Mouse (Mus musculus) brain, embryonic 18.5 days (tissue): Measurements from ENCODE around the gene Map3k3.

Experiments used
- DNase-seq: peaks from one replicate; pipeline ENCODE4 v3.0.0-alpha.2; 2012; ENCODE audit warnings: low read depth, low spot score

Gene Map3k3

DNA sequence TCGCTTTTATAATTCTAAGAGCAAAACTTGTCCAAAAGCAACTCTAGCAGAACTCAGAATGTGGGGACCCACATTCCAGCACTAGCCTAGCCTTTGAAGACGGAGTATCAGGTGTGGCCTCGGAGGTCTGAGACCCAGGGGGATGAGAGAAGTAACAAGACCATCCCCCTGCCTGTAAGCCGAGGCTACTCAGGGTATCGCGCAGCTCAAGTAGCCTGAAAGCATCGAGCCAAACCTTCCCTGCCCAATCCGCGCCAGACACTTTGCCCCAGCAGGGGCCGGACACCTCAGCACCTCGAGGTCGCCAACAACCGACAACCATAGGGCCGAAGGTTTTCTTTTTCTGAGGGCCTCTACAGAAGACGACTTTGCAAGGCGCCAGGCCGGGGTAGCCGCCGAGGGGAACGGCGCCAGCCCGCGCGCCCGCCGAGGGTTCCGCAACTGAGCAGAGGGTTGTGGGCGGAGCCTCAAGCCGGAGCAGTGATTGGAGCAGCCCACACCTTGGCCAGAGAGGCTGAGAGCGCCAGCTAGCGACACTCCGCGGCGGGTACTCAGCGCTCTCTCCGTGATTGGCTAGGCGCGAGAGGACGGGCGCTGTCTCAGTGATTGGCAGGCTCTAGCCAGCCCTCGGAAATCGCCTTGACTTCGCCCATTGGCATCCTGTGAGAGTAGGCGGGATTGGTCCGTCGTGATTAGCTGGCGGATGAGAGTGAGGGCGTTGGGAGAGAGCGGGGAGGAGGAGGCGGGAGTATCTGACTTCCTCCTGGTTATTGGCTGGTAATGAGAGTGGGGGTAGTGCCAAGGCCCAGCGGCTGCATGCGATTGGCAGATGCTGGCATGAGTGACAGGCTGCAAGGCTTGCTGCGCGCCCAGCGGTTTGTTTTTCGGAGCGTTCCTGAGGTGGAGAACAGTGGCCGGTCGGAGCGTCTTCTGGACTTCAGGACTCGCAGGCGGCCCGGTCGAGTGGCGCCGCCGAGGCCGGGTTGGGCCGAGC is at the start of gene Map3k3:
Map3k3 (plus strand) TSS at position 906 of the 994 bp plus-strand sequence.
- DNase-seq = peak; percentile 100

DNA sequence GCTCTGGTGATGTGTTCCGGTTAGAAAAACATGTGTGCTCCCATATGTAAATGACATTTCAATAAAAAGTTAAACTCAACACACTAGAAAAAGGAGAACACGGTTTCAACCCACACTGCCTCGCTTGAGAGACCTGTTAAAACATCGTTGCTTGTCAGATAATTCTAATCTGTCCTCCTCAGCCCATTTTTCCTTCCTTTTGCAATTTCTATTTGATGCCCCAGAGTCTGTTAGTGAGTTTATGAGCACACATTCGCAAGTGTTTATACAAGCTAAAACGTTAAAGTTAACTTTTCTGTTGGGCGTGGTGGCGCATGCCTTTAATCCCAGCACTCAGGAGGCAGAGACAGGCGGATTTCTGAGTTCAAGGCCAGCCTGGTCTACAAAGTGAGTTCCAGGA is 49.4 kb upstream of the Map3k3 start:
- no peak for DNase-seq

DNA sequence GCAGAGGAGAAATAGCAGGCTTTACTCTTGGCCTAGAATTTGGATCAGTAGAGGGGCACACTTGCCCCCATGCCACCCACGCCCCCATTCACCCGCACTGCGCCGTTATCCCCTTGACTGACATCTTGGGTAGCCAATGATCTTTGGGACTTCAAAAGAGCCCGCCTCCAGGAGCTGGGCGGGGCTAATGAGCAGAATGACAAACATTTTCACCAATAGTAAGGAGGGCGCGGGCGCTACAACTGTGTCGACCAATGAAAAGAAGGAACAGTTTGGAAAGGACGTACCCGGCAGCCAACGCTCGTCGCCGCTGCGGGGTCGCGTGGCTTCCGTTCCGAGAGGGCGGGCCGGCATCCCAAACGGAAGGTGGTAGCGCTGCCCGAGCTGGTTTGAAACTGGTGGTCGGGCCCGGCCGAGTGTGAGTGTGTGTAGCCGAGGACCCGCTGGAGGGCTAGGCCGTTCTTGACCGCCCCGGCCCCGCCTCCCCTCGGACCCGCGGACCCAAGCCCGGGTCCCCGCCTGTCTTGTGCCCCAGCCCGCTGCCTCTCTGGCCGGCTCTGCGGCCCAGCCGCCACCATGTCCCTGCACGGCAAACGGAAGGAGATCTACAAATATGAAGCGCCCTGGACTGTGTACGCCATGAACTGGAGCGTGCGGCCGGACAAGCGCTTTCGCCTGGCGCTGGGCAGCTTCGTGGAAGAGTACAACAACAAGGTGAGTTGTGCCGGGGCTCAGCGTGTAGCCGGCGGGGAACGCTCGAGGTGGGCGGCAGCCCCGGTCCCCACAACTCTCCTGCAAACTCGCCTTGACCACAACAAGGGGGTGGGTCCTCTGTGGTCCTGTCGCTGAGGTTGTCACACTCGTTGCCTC is 47.6 kb upstream of the Map3k3 start, which contains the start of gene Dcaf7:
Dcaf7 (plus strand) TSS at position 325 of the 870 bp plus-strand sequence.
- peak; percentile 96 for DNase-seq

DNA sequence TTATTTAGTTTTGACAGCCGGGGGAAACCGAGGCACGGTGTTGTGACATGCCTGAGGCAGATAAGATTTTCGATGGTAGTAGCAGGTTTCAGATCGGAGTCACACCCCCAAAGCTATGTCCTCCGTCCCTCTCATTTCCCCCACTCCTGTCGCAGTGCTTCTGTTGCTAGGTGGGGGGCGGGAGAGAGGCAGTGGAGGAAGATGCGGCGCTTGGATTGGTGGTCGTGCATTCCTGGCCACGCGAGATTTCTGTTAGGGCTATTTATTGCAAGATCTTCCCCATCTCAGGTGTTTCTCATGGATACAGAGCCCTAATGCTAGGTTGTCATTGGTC is 47.0 kb upstream of the Map3k3 start:
- peak; percentile 69 for DNase-seq

DNA sequence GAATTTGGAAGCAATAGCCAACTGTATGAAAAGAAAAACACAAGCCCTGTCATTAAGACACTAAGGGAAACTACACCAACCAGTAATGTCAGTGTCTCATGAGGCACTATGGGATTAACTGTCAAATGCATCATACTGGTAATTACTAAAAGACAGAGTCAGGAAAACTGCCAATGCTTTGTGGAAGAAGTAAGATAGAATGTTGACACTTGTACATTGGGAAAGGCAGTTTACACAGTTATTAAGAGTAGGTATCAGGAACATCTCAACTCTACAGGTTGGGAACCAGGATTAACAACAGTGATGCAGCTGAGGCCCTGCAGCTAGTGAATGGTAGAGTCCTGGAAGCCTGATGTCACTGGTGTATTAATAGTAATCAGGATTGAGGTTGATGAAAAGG is 40.1 kb upstream of the Map3k3 start:
- no peak for DNase-seq

DNA sequence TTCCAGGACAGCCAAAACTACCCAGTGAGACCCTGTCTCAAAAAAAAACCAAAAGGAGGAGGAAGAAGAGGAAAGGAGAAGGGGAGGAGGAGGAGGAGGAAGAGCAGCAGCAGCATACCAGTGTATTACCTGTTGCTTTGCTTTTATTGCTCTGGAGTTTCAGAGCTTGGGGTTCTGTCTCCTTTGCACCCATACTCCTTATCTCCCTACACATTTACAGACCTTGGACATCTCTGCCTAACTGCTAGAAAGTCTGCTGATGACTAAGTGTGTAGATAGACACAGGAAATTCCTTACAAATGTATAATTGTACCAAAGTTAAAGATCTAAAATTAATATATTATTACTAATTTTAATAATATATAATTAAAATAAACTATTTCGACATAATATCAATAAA is 39.2 kb upstream of the Map3k3 start:
- DNase-seq = no peak

DNA sequence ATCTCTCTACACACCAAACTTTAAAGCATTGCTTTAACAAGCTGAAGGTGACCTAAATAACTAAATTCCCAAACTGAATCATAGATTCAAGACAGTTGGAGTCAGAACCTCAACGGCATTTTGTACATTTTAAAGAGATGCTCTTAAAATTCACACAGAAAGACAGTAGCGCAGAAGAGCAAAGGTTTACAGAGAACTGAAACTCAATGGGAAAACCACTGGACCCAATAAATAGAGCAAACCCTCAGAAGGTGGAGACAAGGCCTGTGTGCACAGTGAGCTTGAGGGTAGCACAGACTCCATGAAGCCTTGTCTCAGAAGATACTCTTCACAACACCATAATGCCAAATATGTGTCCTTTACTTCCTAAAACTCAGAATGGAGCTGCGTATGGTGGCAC is 38.6 kb upstream of the Map3k3 start:
- DNase-seq = no peak

DNA sequence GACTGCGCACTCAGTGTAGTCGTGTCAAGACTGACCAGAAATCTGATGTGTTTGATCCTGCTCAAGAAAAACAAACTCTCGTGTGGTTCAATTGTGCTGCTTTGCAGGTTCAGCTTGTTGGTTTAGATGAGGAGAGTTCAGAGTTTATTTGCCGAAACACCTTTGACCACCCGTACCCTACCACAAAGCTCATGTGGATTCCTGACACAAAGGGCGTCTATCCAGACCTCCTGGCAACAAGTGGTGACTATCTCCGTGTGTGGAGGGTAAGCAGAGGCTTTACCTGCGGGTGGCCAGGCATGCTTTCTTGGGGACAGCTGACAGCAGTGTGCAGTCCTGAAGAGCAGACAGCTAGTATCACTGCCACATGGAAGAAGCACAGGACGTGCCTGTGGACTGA is 37.8 kb upstream of the Map3k3 start:
- no peak for DNase-seq

DNA sequence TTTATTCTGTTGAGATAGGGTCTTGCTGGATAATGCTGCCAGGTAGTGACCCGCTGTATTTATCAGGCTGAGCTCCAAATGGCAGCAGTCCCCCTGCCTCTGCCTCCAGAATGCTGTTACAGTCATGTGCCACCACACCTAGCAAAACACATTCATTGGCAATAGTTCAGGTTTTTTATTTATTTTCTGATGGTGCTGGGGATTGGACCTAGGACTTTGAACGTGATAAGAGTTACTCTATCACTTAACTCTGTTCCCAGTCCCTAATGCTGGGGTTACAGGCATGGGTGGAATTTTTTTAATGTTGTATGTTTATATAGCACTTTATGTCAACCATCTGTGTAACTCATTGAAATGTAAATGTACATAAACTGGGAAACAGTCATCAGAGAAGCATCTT is 30.5 kb upstream of the Map3k3 start:
- DNase-seq = no peak

DNA sequence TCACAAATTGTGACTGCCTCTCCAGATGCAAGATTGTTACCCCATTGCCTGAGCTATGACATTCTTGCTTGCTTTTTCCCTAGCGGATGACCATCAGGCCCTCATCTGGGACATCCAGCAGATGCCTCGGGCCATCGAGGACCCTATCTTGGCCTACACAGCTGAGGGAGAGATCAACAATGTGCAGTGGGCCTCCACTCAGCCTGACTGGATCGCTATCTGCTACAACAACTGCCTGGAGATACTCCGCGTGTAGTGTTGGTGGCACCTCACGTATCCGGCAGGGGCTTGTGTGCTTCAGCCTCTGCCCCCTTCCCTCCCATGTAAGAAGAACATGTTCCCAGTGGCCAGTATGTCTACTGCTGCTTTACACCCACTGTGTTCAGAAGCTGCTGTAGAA is 29.8 kb upstream of the Map3k3 start:
- no peak for DNase-seq

DNA sequence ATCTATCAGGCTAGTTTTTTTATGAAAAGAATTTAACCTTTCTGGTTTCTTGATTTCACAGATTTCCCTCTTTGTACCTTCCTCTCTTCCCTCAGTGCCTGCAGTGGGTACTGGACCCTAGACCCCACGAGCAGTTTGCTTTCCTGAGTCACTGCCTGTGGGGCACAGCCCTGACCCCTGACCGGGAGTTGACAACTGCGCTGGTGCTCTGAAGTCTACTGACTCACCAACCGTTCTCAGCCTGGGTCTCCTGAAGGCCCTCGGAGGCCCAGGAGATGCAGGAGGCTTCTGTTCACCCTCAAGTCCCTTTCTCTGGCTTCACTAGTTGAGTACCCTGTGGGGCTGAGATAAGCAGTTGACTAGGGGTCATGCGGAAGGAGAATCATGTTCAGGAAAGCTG is 29.1 kb upstream of the Map3k3 start:
- no peak for DNase-seq

DNA sequence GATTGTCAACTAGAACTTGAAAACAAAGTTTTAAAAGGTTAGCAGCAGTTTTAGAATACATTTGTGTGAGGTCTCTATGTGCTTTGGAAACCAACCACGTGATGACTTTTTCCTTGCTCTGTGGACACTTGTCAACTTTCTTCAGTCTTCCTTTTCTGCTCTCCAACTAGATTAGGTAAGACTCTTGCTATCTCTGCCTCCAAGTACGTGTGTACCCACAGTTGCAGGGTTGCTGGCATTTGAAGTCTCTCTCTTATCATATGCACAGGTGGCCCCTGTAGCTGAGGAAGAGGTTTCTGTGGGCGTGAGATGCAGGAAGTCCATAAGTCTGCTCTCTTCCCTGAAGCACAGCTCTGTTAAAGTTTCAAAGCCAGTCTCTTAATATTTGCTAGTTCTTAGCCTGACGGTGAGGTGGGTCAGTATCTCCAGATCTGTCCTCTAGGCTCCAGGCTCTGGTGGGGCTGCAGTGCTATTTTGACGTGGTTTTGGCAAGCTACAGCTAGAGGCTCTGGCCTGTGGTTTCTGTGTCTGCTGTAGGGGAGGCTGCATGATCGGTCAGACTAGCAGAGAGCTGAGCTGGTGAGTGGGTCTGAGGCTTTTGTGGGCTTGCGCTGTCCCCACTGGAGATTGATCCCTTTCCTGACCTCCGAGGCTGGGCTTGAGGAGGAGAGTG is 27.5 kb upstream of the Map3k3 start:
- no peak for DNase-seq

DNA sequence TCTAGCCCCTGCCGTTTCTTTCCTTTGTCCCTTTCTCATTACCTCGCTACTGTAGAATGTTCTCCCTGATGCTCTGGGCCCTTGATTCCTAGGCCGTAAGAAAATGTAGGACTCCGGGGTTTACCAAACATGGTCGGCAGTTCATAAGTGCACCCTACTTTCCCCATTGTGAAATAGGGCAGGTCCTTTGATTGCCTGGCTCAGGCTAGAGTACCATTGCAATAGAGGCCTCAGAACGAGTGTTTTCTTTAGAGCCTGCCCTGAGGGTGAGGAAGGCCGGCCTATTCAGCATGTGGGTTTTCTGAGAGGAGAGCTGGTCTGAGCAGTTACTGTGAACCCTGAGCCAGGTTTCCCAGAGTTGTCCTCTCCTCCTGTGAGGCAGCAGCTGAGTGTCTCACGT is 26.4 kb upstream of the Map3k3 start:
- DNase-seq = no peak

DNA sequence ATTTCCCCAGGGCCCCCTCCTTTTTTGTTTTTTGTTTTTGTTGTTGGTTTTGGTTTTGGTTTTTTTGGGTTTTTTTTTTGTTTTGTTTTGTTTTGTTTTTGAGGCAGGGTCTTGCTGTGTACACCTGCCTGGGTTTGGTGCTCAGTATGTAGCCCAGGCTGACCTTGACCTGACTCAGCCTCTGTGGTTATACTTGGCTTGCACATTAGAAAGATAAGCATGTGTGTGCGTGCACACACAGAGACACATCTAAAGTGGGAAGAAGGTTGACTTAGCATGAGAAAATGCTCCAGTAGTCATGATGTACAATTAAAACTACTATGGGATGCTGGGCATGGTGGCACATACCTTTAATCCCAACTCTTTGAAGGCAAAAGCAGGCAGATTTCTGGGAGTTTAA is 23.9 kb upstream of the Map3k3 start:
- DNase-seq = no peak

DNA sequence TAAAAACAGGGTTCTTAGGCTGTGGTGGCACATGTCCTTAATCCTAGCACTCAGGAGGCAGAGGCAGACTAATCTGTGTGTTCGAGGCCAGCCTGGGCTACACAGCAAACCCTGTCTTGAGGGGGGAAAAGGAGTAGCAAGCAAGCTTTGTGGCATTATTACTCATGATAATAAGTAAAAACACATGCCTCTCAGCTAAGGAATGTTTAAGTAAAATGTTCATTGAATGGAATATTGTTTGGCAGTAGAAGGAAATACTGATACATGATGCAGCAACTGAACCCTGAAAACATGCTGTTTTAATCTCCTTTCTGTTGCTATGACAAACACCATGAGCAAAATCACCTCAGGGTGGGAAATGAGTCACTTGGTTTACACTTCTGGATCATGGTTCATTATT is 23.1 kb upstream of the Map3k3 start:
- no peak for DNase-seq

DNA sequence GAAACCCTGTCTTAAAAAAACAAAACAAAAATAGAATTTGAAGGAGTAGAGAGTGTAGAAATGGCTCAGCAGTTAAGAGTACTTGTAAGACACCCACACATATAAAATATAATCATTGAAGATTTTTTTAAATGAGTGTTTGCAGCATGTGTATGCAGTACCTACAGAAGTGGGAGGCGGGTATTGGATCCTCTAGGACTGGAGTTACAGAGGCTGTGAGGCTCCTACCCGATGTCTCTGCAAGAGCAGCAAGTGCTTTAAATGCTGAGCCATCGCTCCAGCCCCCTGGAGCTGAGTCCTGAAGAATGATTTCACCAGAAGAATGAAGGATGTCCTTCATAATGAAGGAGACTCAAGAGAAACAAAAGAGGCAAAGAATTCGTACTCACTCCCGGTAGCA is 20.7 kb upstream of the Map3k3 start:
- no peak for DNase-seq

DNA sequence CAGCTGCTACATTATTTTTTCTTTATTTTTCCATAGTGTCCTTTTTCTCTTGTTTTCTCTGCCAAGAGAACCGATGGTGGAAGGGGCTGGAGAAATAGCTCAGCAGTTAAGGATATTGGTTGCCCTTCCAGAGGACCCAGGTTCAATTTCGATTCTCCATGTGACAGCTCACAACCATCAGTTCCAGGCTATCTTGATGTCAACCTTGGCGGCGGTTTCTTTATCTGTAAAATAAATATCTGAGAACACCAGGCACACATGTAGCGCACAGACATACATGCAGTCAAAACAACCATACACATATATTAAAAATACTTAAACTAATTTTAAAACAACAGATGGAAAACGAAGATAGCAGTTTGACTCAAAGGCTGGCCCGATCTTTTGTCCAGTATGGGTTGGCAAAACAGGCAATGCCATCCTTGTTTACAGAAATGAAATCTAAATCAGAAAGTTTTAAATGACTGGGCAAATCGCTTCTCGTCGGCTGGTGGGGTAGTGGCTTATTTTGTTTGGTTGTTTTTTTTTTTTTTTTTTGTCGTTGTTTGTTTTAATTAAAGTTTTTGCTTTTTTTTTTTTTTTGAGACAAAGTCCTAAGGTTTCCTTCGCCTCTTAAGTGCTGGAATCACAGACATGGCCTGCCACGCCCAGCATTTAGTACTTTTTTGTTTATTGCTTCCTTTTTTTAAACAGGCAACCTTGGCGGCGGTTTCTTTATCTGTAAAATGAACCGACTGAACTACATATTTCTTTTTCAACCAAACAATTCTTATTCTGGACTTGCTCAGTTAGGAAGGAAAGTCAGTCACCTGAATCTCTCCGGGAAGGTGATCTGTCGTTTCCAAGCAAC is 19.1 kb upstream of the Map3k3 start:
- no peak for DNase-seq

DNA sequence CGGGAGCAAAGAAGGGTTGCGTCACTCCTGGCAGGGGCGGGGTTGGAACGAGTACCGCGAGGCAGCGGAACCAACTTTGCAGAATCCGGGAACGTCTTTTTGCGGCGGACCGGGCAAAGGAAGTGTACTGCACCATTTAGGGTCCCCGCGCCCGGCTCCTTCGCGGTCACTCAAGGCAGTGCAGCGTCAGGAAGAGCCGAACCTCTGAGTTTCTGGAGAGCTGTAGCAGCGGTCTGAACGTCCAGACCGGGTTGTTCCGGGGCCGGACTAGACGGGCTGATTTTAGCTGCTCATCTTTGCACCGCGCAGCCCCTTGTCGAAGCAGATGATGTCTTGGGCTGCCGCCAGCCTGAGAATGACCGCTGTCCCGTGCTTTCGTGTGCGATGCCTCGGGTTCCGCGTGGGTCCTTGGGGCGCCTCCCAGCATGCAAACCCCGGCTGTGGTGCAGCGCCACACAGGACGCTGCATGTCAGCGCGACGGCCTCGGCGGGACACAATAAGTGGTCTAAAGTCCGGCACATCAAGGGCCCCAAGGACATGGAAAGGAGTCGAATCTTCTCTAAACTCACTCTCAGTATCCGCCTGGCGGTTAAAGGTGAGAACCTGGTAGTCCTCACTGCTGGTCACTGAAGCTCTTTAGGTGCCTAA is 18.4 kb upstream of the Map3k3 start, which contains the start of gene Taco1:
Taco1 (plus strand) TSS at position 139 of the 649 bp plus-strand sequence.
- peak; percentile 86 for DNase-seq

DNA sequence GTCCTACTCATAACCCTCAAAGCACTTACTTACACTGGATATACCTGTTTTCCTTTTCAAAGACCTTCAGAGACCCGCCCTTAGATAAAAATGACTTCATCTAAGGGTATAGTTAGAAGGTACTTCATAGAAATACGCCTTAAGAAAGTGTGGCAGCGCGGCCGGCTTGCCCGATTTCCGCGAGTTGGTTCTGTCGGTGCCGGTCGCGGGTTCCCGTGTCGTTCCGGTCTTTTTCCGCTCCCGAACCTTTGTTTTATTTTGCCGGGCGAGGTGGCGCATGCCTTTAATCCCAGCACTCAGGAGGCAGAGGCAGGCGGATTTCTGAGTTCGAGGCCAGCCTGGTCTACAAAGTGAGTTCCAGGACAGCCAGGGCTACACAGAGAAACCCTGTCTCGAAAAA is 17.8 kb upstream of the Map3k3 start:
- peak; percentile 10 for DNase-seq

DNA sequence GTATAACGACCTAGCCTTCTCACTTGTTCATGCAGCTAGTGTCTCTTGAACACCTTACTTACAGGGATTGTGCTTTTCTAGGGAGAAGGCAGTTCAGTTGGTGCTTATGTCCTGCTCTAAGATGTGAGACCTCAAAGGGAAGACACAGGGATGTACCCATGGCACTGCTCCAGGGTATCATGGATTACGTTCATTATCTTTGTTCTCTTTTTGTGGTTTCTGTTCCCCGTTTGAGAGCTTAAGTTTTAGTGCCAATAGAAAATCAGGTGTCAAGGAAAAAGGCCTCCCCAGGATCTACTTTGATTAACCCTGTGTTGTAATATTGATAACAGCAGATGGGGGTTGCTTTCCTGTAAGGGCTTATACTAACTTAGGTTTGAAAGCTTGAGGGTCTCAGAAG is 10.6 kb upstream of the Map3k3 start:
- DNase-seq = no peak
